In genomic region chr2:93765721-93766120, GRCm38 (mm10) we compare ENCODE assay signal across 18 mouse cellular contexts.
"Had no signal": no experiment of that assay in that cellular context is flagged by ENCODE, and none has a peak within 500 bp of the region (broad histone marks: within the 10 kb centered on the region; RNA-seq: fewer than 3 reads in every experiment).

No protein-coding gene starts in this region.

- H3K4me2 ChIP-seq: lung, embryonic 15.5 days; midbrain, embryonic 11.5 days; midbrain, embryonic 13.5 days; midbrain, embryonic 15.5 days; neural tube, embryonic 12.5 days; stomach, embryonic 15.5 days had no signal

- H3K4me1 ChIP-seq: lung, embryonic 15.5 days; midbrain, embryonic 13.5 days; midbrain, embryonic 15.5 days; neural tube, embryonic 12.5 days; stomach, embryonic 15.5 days had no signal

- DNase-seq: liver, postnatal 0 days; lung, adult 2 months; lung, postnatal 14 days; lung, postnatal 36 days; right cerebral cortex, postnatal 14 days; thymus, adult 2 months; thymus, postnatal 25 days; thymus, postnatal 4 days had no signal

- H3K27ac ChIP-seq: lung, embryonic 15.5 days; macrophage; midbrain, embryonic 13.5 days; midbrain, embryonic 15.5 days; neural tube, embryonic 12.5 days; stomach, embryonic 15.5 days; stomach, postnatal 0 days had no signal

- H3K4me3 ChIP-seq: lung, embryonic 15.5 days; megakaryocyte, embryonic 14.5 days; midbrain, embryonic 13.5 days; midbrain, embryonic 15.5 days; neural tube, embryonic 12.5 days; stomach, embryonic 15.5 days had no signal

- H3K27me3 ChIP-seq: lung, embryonic 15.5 days; megakaryocyte, embryonic 14.5 days; midbrain, embryonic 13.5 days; midbrain, embryonic 15.5 days; neural tube, embryonic 12.5 days; stomach, embryonic 15.5 days had no signal

- ATAC-seq: liver, postnatal 0 days; lung, postnatal 0 days; midbrain, embryonic 13.5 days; midbrain, embryonic 15.5 days had no signal

- H3K9me3 ChIP-seq: lung, embryonic 15.5 days; megakaryocyte, embryonic 14.5 days; midbrain, embryonic 13.5 days; midbrain, embryonic 15.5 days; neural tube, embryonic 12.5 days; stomach, embryonic 15.5 days had no signal

- H3K9ac ChIP-seq: liver, postnatal 0 days; lung, embryonic 15.5 days; midbrain, embryonic 13.5 days; midbrain, embryonic 15.5 days; neural tube, embryonic 12.5 days; stomach, embryonic 15.5 days had no signal
